Mouse (Mus musculus): ENCODE results near the gene Itga3. TPM values are rescaled to one million over a fixed set of nuclear protein-coding genes. Genes with fewer than 3 reads are reported as not detected.
A peak's percentile ranks its signal among the peaks of the same experiment; 100 is the strongest.

Itga3 gene
- polyA plus RNA-seq, 1 experiment from 2014 or later, result 2.9 TPM

GRCm38 (mm10) chr11:95098346-95099095 is 21.9 kb upstream of the Itga3 start:
- H3K27me3 ChIP-seq (ENCODE audit: control insufficient read depth, insufficient read depth, low read length), result no peaks in the 10 kb centered on the region
- no peak overlapping the region for H3K27ac ChIP-seq (ENCODE audit: low read depth, low read length)
- H3K4me3 ChIP-seq (ENCODE audit: low read depth, low read length), result no peak overlapping the region
- H3K36me3 ChIP-seq (ENCODE audit: control insufficient read depth, insufficient read depth, low read length), result no peaks in the 10 kb centered on the region
- H3K4me2 ChIP-seq, result no peak overlapping the region
- WGBS, result 75% methylated on average over 5 of the region's 5 CpGs
- no peaks in the 10 kb centered on the region; the same call in 1 of the 2 replicates for H3K4me1 ChIP-seq (ENCODE audit: control insufficient read depth, insufficient read depth, low read length)
- ATAC-seq (ENCODE audit: low FRiP score), result no peak
- DNase-seq (ENCODE audit: low spot score, missing footprints), result no peak
- H3K9ac ChIP-seq (ENCODE audit: low read length), result no peak overlapping the region
- no peaks in the 10 kb centered on the region for H3K9me3 ChIP-seq (ENCODE audit: control insufficient read depth, low read length)

DNA sequence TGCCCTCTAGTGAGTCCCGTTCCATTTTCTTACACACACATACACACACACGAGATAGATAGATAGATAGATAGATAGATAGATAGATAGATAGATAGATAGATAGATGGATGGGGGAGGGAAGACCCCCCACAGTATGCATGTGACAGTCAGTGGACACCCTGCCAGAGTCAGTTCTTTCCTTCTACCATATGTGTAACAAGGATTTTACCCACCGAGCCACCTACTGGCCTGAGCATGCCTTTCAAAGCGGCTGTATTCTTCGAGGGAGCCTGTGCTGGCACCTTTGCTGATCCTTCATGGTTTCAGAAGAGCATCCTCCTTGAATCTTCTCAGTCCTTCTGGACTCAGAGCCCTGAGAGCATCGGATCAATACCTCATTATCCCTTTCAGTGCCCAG is 21.3 kb upstream of the Itga3 start:
- Histone ChIP-seq H3K27ac (ENCODE audit: low read depth, low read length) (no peak overlapping the region), H3K27me3 (ENCODE audit: control insufficient read depth, insufficient read depth, low read length) (no peaks in the 10 kb centered on the region), H3K9ac (ENCODE audit: low read length) (no peak overlapping the region), H3K36me3 (ENCODE audit: control insufficient read depth, insufficient read depth, low read length) (no peaks in the 10 kb centered on the region), H3K9me3 (ENCODE audit: control insufficient read depth, low read length) (no peaks in the 10 kb centered on the region), H3K4me1 (ENCODE audit: control insufficient read depth, insufficient read depth, low read length) (no peaks in the 10 kb centered on the region; the same call in 1 of the 2 replicates), H3K4me2 (no peak overlapping the region), H3K4me3 (ENCODE audit: low read depth, low read length) (no peak overlapping the region)
- WGBS, result 66% methylated on average over 6 of the region's 6 CpGs
- DNase-seq (ENCODE audit: low spot score, missing footprints) (no peak), ATAC-seq (ENCODE audit: low FRiP score) (no peak)

DNA sequence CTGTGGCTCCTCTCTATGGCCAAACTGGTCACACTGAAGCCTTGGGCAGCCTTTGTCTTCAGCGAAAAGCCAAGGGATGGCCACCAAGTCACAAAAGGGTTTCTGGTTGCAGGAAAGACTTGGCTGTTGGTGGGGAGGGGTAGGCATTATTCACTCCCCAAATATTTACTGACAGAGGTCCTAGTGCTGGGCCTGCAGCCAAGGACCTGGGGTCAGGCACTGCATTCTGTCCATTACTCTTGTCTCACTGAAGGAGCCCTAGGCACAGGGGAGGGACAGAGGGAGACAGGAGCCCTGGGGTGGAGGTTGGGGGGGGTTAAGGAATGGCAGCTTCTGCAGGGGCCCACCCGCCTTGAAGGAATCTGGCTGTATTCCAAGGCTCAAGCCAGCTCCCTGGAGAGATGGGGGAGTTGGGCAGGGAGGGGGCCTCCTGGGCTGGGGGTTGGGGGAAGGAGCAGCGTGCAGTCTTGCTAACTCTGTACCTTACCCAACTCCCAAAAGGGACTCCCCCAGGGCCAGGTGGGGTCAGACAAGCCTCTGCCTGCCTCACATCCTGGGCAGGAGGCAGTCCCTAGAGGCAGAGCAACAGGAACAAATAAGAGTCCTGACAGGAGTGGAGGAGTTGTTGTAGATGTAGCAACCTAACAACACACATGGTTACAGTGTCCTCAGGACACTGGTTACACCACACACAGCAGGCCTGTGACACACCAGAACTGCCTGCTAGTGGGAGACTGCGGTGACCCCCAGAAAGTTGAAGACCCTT is 20.2 kb upstream of the Itga3 start:
- ATAC-seq (ENCODE audit: low FRiP score) (no peak), DNase-seq (ENCODE audit: low spot score, missing footprints) (no peak)
- Histone ChIP-seq H3K4me1 (ENCODE audit: control insufficient read depth, insufficient read depth, low read length) (no peaks in the 10 kb centered on the region; the same call in 1 of the 2 replicates), H3K9me3 (ENCODE audit: control insufficient read depth, low read length) (no peaks in the 10 kb centered on the region), H3K36me3 (ENCODE audit: control insufficient read depth, insufficient read depth, low read length) (no peaks in the 10 kb centered on the region), H3K27ac (ENCODE audit: low read depth, low read length) (no peak overlapping the region), H3K9ac (ENCODE audit: low read length) (peak overlapping the region; percentile 5; the same call in 1 of the 2 replicates), H3K27me3 (ENCODE audit: control insufficient read depth, insufficient read depth, low read length) (no peaks in the 10 kb centered on the region), H3K4me2 (no peak overlapping the region), H3K4me3 (ENCODE audit: low read depth, low read length) (no peak overlapping the region)
- 63% methylated on average over 4 of the region's 4 CpGs for WGBS

DNA sequence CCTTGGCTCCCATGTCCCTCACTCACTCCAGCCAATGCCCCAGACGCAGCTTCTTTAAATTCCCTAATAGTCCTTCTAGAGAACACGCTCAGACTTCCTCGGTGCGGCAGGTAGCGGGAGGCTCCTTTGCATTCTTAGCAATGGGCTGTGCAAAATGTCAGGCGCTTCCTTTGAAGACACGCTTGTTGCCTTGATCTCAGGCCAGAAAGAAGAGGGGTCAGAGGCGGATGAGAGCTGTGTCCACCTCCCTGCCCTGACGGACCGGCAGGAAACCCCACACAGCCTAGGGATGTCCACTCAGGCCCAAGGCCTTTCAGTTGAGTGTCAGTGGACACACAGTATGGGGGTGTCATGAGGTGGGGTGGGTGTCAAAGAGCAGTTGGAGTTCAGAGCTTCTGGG is 19.0 kb upstream of the Itga3 start:
- H3K4me1 ChIP-seq (ENCODE audit: control insufficient read depth, insufficient read depth, low read length), result no peaks in the 10 kb centered on the region; the same call in 1 of the 2 replicates
- no peaks in the 10 kb centered on the region for H3K27me3 ChIP-seq (ENCODE audit: control insufficient read depth, insufficient read depth, low read length)
- 76% methylated on average over 10 of the region's 10 CpGs for WGBS
- H3K9ac ChIP-seq (ENCODE audit: low read length), result no peak overlapping the region
- ATAC-seq (ENCODE audit: low FRiP score), result no peak
- H3K27ac ChIP-seq (ENCODE audit: low read depth, low read length), result no peak overlapping the region
- H3K4me3 ChIP-seq (ENCODE audit: low read depth, low read length), result no peak overlapping the region
- H3K4me2 ChIP-seq, result no peak overlapping the region
- no peaks in the 10 kb centered on the region for H3K36me3 ChIP-seq (ENCODE audit: control insufficient read depth, insufficient read depth, low read length)
- H3K9me3 ChIP-seq (ENCODE audit: control insufficient read depth, low read length), result no peaks in the 10 kb centered on the region
- no peak for DNase-seq (ENCODE audit: low spot score, missing footprints)

DNA sequence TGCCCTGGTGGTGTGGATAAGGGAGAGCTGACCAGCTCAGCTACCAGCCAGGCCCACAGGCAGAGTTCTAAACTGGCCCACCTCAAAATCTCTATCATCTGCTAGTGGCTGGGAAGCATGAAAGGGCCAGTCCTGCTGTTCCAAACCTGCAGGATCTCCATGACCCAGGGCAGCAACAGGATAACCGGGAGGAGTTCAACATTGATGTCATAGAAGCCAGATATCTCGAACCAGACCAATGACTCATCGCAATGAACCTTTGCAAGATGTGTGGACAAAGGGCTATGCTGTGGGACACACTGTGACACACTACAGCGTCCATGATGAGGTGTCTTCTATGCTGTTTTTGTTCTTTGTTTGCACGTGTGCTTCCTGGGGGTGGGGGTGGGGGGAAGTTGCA is 16.5 kb upstream of the Itga3 start:
- WGBS, result 90% methylated on average over 5 of the region's 5 CpGs
- H3K36me3 ChIP-seq (ENCODE audit: control insufficient read depth, insufficient read depth, low read length), result no peaks in the 10 kb centered on the region
- no peaks in the 10 kb centered on the region for H3K4me1 ChIP-seq (ENCODE audit: control insufficient read depth, insufficient read depth, low read length)
- ATAC-seq (ENCODE audit: low FRiP score) (no peak), DNase-seq (ENCODE audit: low spot score, missing footprints) (no peak)
- no peak overlapping the region for H3K9ac ChIP-seq (ENCODE audit: low read length)
- no peaks in the 10 kb centered on the region for H3K9me3 ChIP-seq (ENCODE audit: control insufficient read depth, low read length)
- H3K27me3 ChIP-seq (ENCODE audit: control insufficient read depth, insufficient read depth, low read length), result no peaks in the 10 kb centered on the region
- no peak overlapping the region for H3K4me2 ChIP-seq
- no peak overlapping the region for H3K27ac ChIP-seq (ENCODE audit: low read depth, low read length)
- H3K4me3 ChIP-seq (ENCODE audit: low read depth, low read length), result no peak overlapping the region

DNA sequence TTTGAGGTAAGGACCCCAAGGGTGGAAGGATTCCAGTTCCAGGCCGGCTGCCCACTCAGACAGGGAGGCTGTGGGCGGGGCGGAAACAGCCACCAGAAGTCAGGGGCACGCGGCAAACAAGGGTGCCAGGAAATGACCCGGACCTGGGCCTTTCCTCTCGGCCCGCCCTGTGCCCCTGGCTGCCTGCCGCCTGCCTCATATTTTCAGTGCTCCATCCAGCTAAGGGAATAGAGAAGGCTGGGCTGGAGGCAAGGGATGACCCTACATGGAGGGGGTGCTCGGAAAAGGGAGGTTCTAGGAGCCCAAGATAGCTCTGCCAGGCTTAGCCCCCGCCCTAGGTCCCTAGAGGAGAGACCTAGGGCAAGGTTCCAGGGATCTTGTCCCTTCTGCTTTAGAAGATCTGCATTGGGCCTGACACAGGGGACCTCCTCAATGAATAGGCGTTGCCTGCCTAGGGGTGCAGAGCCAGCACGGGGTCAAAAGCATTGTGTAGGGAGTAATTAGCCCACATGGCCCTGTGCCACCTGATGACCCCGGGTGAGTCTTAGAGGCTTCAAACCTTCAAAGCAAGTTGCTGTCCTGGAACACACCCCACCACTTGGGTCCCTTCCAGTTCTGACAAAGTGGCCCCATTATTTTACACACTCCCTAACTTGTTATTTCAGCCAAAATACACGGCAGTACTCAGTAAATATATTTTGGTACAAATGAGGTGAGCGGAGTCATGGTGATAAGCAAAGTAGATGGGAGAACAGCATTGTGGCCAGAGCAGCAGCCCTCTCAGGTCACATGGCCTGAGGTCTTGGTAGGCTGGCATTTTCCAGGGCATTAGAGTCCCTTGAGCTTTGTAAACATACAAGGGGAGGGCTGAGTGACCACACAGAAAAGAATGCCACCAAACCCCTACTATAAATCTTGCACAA is 12.5 kb upstream of the Itga3 start:
- no peaks in the 10 kb centered on the region for H3K9me3 ChIP-seq (ENCODE audit: control insufficient read depth, low read length)
- H3K36me3 ChIP-seq (ENCODE audit: control insufficient read depth, insufficient read depth, low read length), result no peaks in the 10 kb centered on the region
- WGBS, result 81% methylated on average over 16 of the region's 16 CpGs
- no peak overlapping the region for H3K9ac ChIP-seq (ENCODE audit: low read length)
- no peak overlapping the region for H3K4me3 ChIP-seq (ENCODE audit: low read depth, low read length)
- DNase-seq (ENCODE audit: low spot score, missing footprints), result no peak
- peaks cover 3% of the 10 kb centered on the region; the same call in 1 of the 2 replicates for H3K4me1 ChIP-seq (ENCODE audit: control insufficient read depth, insufficient read depth, low read length)
- no peak overlapping the region for H3K4me2 ChIP-seq
- no peaks in the 10 kb centered on the region for H3K27me3 ChIP-seq (ENCODE audit: control insufficient read depth, insufficient read depth, low read length)
- no peak overlapping the region for H3K27ac ChIP-seq (ENCODE audit: low read depth, low read length)
- ATAC-seq (ENCODE audit: low FRiP score), result no peak

DNA sequence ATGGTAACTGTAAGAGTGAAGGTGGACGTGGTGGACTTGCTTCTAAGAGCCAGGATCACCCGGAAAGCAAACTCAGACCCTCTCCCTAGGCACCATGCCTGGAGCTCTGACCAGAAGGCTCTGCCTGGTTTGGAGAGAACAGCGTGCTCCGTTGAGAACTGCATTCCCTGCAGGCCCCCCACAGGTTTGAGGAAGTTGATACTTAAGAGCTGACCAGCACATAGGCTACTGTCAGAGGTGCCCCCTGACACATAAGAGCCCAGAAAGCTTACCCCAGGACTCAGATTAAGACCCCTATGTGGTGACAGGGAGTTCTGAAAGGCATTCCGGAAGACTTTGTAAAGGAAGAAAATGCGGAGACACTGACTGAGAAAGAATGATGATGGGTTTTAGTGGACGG is 11.7 kb upstream of the Itga3 start:
- Histone ChIP-seq H3K27me3 (ENCODE audit: control insufficient read depth, insufficient read depth, low read length) (no peaks in the 10 kb centered on the region), H3K27ac (ENCODE audit: low read depth, low read length) (no peak overlapping the region), H3K36me3 (ENCODE audit: control insufficient read depth, insufficient read depth, low read length) (no peaks in the 10 kb centered on the region), H3K4me2 (no peak overlapping the region), H3K9me3 (ENCODE audit: control insufficient read depth, low read length) (no peaks in the 10 kb centered on the region), H3K4me1 (ENCODE audit: control insufficient read depth, insufficient read depth, low read length) (peaks cover 3% of the 10 kb centered on the region; the same call in 1 of the 2 replicates), H3K9ac (ENCODE audit: low read length) (no peak overlapping the region), H3K4me3 (ENCODE audit: low read depth, low read length) (no peak overlapping the region)
- DNase-seq (ENCODE audit: low spot score, missing footprints) (no peak), ATAC-seq (ENCODE audit: low FRiP score) (no peak)
- 54% methylated on average over 7 of the region's 7 CpGs for WGBS

GRCm38 (mm10) chr11:95087301-95088228 is 11.0 kb upstream of the Itga3 start:
- ATAC-seq (ENCODE audit: low FRiP score), result no peak
- H3K4me3 ChIP-seq (ENCODE audit: low read depth, low read length), result no peak overlapping the region

More at GRCm38 (mm10) chr11:95087301-95088228, 11.0 kb upstream of the Itga3 start:
- DNase-seq (ENCODE audit: low spot score, missing footprints), result no peak
- H3K36me3 ChIP-seq (ENCODE audit: control insufficient read depth, insufficient read depth, low read length), result no peaks in the 10 kb centered on the region
- H3K27ac ChIP-seq (ENCODE audit: low read depth, low read length), result no peak overlapping the region
- H3K27me3 ChIP-seq (ENCODE audit: control insufficient read depth, insufficient read depth, low read length), result no peaks in the 10 kb centered on the region
- no peak overlapping the region for H3K9ac ChIP-seq (ENCODE audit: low read length)
- WGBS, result 69% methylated on average over 17 of the region's 17 CpGs
- peaks cover 3% of the 10 kb centered on the region; the same call in 1 of the 2 replicates for H3K4me1 ChIP-seq (ENCODE audit: control insufficient read depth, insufficient read depth, low read length)
- no peak overlapping the region for H3K4me2 ChIP-seq
- no peaks in the 10 kb centered on the region for H3K9me3 ChIP-seq (ENCODE audit: control insufficient read depth, low read length)
